Mouse (Mus musculus): Measurements from ENCODE around the gene Parvb.

Gene Parvb

DNA sequence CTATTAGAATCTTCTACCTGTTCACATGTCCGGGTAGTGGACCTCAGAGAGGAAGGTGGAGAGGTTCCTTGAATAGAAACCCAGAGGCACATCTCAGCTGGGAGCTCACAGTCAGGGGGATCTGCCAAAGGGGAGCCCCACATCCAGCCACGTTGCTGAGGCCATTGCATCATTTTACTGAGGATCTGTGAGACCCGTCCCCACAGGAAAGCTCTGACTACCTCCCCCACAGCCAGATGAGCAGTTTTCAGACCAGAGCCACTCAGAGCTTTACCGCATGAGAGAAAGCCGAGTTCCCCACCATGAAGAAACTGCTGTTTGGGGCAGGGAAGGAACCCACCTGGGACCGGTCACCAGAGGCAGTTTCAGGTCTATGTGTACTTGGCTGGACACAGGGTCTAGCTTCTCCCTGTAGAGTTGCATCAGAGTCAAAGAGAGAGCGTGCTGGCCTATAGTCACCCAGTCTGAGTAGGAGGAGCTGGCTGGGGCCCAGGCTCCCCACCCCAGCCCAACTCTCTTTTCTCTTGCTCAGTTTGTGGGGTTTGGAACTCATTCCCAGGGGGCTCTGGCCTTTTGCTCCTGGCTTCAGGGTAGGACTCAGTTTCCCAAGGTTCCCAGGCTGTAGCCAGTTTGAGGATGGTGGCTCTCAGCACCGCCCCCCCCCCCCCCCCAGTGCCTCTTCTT lies 93.2 kb downstream of the Parvb start:
- DNase-seq (ENCODE audit: low spot score): peak; percentile 34

DNA sequence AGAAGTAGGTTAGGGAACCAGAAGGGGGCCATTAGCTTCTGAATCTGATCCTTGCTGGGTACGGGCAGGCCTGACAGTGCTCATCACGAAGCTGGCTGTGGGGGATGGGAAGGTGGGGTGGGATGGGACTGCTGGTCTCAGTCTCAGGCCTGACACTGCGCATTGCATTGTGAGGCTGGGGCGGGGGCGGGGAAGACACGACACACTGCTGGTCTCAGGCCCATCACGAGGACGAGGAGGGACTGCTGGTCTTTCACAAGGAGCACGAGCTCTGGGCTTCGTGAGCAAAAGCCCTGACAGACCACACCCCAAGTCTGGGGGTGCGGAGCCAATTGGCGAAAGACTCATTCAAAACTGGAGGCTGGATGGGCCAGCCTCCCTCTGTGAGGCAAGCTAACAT lies 93.9 kb downstream of the Parvb start:
- peak; percentile 26 for DNase-seq (ENCODE audit: low spot score)

DNA sequence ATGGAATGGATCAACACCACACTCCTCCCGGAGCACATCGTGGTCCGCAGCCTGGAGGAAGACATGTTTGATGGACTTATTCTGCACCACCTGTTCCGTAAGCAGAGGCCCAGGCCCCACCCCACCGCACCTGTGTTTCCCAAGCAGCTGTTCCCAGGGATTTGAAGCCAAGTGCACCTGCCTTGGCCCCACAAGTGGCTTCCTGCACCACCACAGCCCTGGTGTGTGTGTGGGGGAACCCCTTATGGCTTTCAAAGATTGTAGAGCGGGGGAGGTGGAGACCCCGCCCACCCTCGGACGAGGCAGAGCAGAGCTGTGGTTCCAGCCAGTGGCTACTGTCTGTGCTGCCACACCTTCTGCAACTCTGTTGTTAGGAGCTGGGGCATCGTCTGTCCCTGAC lies 97.0 kb downstream of the Parvb start:
- DNase-seq (ENCODE audit: low spot score): no peak

DNA sequence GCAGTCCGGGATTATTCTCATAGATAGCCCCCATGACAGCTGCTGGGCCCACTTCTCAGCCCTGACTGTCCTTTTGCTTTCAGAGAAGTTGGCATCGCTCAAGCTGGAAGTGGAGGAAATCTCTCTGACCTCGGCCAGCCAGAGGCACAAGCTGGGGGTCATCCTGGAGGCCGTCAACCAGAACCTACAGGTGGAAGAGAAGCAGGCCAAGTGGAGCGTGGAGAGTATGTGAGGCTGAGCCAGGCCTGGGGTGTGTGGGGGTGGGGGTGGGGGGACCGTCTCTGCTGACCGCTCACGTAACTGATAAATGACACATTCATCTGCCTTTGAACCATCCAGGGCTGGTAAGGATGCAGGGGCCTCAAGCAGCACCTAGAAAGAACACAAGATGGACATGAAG lies 98.1 kb downstream of the Parvb start:
- no peak for DNase-seq (ENCODE audit: low spot score)

DNA sequence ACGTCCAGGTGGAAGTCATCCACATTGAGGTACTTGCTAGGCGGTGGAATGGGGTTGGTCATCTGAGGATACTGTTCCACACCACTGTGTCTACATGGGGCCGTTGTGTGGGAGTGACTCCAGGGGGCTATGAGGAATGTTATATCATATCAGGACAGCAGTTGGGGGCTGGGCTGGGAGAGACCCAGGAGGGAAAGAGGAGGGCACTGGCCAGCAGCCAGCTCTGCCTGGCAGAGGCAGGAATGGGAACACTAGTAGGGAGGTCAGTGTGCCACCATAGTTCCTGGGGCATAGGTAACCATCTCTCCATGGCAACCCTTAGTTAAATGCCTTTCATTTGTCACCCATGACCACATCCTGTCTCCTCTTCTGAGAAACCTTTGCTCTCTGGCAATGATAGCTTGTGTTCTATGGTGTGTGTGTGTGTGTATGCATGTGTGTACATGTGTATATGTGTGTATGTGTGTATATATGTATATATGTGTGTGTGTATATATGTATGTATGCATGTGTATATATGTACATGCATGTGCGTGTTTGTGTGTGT lies 99.3 kb downstream of the Parvb start:
- DNase-seq (ENCODE audit: low spot score): no peak

DNA sequence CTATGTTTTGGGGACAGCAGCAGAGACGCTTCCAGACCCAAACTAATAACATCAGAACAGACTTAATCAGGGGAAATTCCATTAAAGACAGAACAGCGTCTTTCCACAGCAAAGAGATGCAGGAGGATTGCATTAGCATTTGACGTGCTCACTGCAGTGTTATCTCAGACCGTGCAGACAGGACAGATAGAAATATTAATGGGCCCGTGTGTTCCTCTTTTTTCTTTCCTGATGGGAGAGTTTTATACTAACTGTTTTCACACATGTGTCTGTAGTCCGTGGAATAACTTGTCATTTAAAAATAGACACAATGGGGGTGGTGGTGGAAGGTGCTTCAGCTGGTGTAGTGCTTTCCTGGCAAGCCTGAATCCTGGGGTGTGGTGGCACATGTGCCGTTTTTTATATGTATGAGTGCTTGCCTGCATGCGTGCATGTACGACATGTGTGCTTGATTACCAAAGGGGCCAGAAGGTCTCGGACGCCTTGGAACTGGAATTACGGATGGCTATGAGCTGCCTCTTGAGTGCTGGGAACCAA lies 104.5 kb downstream of the Parvb start:
- no peak for DNase-seq (ENCODE audit: low spot score)

DNA sequence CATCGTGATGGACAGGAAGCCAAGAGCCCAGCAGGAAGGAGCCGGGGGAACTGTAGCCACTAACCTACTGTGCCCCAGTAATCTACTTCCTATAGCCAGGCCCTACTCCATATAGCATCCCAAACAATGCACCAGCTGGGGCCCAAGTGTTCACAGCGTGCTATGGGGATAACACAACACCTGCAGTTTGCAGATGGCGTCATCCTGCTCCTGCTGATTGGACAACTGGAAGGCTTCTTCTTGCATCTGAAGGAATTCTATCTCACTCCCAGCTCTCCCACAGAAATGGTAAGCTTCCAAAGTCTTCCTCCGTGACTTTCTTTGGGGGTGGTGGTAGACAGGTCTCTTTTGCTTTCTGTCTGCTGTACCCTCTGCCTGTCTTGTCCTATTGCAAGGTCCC lies 105.8 kb downstream of the Parvb start:
- no peak for DNase-seq (ENCODE audit: low spot score)

DNA sequence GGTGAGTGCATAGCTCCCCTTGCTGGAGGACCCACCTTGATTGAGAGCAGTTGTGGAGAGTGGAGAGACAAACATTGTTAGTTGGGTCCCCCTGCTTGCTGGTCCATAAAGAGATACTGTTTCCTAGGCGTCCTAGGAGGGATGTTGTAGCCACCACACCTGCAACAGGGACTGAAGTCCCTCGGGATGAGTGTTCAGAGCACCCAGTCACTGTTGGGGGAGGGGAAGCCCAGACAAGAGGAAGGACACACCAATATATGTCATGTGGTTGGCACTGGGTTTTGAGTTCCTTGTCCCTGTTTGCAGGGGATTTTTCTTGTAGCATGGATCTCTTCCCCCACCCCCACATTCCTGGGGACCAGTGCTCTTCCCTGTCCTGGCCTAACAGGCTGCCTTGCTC lies 109.1 kb downstream of the Parvb start:
- no peak for DNase-seq (ENCODE audit: low spot score)

DNA sequence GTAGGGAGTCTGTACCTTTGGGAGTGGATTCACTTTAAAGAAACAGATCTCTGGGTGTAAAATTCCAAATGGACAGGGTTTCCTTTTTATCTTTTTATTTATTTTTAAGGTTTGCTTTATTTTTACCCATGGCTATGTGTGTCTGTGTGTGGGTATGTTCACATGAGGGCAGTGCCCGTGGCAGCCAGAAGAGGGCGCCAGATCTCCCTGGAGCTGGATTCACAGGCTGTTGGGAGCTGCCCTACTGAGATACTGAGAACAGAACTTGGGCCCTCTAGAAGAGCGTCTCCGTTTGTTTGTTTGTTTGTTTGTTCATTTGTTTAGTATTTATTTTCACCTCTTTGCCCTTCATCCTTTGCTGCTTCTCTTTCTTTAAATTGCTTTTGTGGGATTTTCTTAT lies 116.9 kb downstream of the Parvb start:
- DNase-seq (ENCODE audit: low spot score): no peak

DNA sequence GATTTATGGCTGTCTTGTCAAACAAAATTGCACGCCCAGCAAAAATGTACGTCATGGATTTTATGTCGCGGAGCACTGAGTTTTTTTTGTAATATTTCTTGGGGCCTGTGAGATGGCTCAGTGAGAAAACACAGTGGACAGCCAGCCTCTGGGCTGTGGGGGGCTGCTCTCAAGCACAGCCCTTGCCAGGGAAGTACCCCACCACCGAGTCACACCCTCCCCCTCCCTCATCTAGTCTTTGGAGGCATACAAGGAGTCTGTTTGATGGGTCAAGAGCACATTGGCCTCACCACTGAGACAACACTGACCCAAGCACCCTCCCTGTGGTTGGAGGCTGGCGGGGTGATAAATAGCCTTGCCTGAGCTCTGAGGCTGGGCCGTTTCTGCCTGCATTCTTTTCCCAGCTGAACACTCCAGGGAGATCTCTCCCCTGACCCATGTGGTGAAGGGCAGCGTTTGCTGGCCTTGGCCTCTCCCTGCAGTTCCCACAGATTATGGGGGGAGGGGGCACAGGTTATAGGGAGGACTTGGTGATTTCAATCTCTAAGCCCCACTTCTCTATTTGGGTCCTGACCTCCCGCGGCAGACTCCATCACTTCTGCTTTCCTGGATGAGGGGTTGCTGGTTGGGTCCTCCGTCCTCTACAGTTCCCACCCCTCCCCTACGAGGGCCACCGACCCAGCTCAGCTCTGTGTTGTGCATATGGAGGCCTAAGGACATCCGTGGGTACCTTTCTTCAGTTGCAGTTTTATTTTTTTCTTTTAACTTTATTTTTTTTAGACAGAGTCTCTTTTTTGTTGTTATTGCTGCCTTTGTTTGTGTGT lies 118.3 kb downstream of the Parvb start:
- DNase-seq (ENCODE audit: low spot score): no peak

DNA sequence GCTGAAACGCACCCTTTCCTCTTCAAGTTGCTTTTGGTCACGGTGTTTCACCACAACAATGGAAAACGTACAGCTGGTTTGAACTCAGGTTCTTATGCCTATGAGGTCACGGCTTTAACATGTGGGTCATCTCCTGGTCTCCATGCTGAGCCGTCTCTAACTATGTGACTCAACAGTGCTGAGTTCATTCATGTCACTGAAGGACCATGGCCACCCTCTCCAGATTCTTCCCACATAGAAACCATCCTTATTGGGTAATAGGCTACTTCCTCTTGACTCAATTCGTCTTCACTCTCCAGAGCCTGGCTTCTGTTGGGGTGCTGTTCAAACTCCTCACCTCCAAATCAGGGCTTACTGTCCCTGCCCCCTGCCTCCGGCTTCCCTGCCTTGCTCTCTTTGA lies 119.5 kb downstream of the Parvb start:
- DNase-seq (ENCODE audit: low spot score): no peak

DNA sequence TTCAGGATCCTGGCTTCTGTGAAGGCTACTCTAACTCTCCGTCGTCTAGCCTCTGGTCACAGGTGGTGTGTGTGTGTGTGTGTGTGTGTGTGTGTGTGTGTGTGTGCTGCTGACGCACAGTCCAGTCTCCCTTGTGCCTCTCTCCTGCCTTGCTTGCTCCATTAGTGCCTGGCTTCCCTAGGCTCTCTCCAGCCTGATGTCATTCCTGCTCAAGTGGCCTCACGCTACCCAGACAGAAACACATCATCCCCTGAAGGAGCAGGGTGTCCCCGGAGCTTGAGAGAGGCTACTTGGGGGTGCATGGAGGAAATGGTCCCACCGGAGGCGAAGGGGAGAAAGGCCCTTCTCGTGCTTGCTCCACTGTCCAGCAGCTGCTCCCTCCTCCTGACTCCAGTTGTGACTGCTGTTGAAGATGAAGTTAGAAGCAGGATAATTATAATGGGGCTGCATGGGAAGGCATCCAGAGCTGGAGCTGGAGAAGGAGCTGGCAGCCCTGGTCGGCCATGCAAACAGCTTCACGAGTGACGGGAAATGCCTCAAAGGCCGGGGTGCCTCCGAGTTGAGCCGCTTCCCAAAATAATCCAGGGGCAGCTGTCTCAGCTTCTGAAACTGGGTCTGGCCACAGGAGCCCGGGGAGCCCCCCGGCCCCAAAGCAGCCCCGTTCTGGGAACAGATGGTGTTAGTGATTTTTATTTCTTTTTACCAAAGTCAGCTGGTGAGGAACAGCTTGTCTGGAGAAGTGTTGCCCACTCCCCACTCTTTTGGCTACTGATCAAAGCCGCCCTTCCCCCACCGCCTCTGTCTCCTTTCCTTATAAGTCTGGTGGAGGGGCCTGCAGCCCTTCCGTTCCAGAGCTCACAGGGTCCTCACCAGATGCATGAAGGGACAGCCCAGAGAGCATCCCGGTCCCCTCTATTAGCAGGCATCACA lies 120.3 kb downstream of the Parvb start:
- DNase-seq (ENCODE audit: low spot score): no peak

DNA sequence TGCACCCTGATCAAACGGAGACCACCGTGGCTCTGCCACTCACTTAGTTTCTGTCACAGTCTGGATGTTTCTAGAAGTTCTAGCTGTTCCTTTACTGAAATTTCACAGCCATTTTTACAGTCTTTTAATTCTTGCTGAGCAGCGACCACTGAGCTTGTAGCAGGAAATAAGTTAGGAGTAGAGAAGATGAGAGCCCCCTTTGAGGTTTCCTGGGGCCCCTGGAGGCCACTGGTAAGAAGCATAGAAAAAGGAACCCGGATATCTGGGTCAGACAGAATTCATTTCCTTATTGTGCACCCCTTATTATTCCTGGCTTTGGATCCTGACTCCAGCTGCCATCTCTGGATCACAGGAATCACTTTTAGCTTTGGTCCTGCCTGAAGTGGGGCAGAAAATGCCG lies 123.2 kb downstream of the Parvb start:
- DNase-seq (ENCODE audit: low spot score): no peak

DNA sequence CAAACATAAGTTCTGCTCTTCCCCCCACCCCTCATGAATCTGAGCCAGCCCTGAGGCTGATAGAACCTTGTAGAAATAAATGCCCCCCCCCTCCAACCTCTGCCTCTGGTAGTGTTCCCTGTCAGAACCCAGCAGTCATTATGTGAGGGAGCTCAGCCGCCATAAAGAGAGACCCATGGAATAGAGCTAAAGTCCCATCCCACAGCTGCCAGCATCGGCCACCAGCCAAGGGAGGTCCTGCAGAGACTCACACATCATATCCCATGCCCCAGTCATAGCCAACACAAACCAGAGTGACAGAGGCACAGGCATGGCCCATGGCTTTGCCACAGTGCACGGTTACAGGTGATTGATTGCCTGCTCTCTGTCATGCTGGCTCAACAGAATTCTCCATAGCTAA lies 132.9 kb downstream of the Parvb start:
- no peak for DNase-seq (ENCODE audit: low spot score)
